Mouse (Mus musculus): ENCODE measurements around the gene Smarca4. TPM values are rescaled to one million over a fixed set of nuclear protein-coding genes. Genes with fewer than 3 reads are reported as not detected.
A peak's percentile ranks its signal among the peaks of the same experiment; 100 is the strongest.

The Smarca4 gene
- polyA plus RNA-seq, 1 experiment from 2014 or later = 23.4 TPM

GRCm38 (mm10) chr9:21668946-21669345, 53.0 kb downstream of the Smarca4 start:
- H3K4me2 ChIP-seq (ENCODE audit: low read depth, low read length) = no peak overlapping the region
- ATAC-seq (ENCODE audit: low read depth) = no peak
- no peak overlapping the region for H3K27ac ChIP-seq (ENCODE audit: low read length)
- H3K9me3 ChIP-seq (replicated peaks; ENCODE audit: control insufficient read depth, low read length) = no peaks in the 10 kb centered on the region
- H3K36me3 ChIP-seq (ENCODE audit: control insufficient read depth, insufficient read depth) = peaks cover 76% of the 10 kb centered on the region
- H3K4me3 ChIP-seq (ENCODE audit: low read depth, low read length) = no peak overlapping the region
- H3K9ac ChIP-seq (ENCODE audit: low read depth, low read length) = no peak overlapping the region
- H3K27me3 ChIP-seq (ENCODE audit: control insufficient read depth, insufficient read depth, low read depth, low read length) = no peaks in the 10 kb centered on the region
- WGBS (ENCODE audit: insufficient replicate concordance) = 87% methylated on average over 7 of the region's 7 CpGs
- no peaks in the 10 kb centered on the region for H3K4me1 ChIP-seq (ENCODE audit: control insufficient read depth, low read depth, low read length)

- Histone ChIP-seq H3K9me3 (replicated peaks; ENCODE audit: control insufficient read depth, low read length) (no peaks in the 10 kb centered on the region), H3K4me1 (ENCODE audit: control insufficient read depth, low read depth, low read length) (no peaks in the 10 kb centered on the region), H3K4me3 (ENCODE audit: low read depth, low read length) (no peak overlapping the region), H3K27me3 (ENCODE audit: control insufficient read depth, insufficient read depth, low read depth, low read length) (no peaks in the 10 kb centered on the region), H3K4me2 (ENCODE audit: low read depth, low read length) (no peak overlapping the region), H3K27ac (ENCODE audit: low read length) (no peak overlapping the region), H3K9ac (ENCODE audit: low read depth, low read length) (no peak overlapping the region), H3K36me3 (ENCODE audit: control insufficient read depth, insufficient read depth) (peaks cover 72% of the 10 kb centered on the region)
- 81% methylated on average over 6 of the region's 6 CpGs for WGBS (ENCODE audit: insufficient replicate concordance)
- no peak for ATAC-seq (ENCODE audit: low read depth)
Observed at GRCm38 (mm10) chr9:21670354-21670753, 54.4 kb downstream of the Smarca4 start.

GRCm38 (mm10) chr9:21671753-21672152, 55.8 kb downstream of the Smarca4 start:
- Histone ChIP-seq H3K9me3 (replicated peaks; ENCODE audit: control insufficient read depth, low read length) (no peaks in the 10 kb centered on the region), H3K4me1 (ENCODE audit: control insufficient read depth, low read depth, low read length) (no peaks in the 10 kb centered on the region), H3K27ac (ENCODE audit: low read length) (no peak overlapping the region), H3K9ac (ENCODE audit: low read depth, low read length) (no peak overlapping the region), H3K27me3 (ENCODE audit: control insufficient read depth, insufficient read depth, low read depth, low read length) (no peaks in the 10 kb centered on the region), H3K4me3 (ENCODE audit: low read depth, low read length) (no peak overlapping the region), H3K4me2 (ENCODE audit: low read depth, low read length) (no peak overlapping the region), H3K36me3 (ENCODE audit: control insufficient read depth, insufficient read depth) (peaks cover 72% of the 10 kb centered on the region)
- WGBS (ENCODE audit: insufficient replicate concordance) = 91% methylated on average over 5 of the region's 5 CpGs
- no peak for ATAC-seq (ENCODE audit: low read depth)

- 88% methylated on average over 17 of the region's 17 CpGs for WGBS (ENCODE audit: insufficient replicate concordance)
- no peak overlapping the region for H3K27ac ChIP-seq (ENCODE audit: low read length)
- H3K27me3 ChIP-seq (ENCODE audit: control insufficient read depth, insufficient read depth, low read depth, low read length) = no peaks in the 10 kb centered on the region
- H3K4me3 ChIP-seq (ENCODE audit: low read depth, low read length) = no peak overlapping the region
- no peaks in the 10 kb centered on the region for H3K4me1 ChIP-seq (ENCODE audit: control insufficient read depth, low read depth, low read length)
- ATAC-seq (ENCODE audit: low read depth) = no peak
- H3K4me2 ChIP-seq (ENCODE audit: low read depth, low read length) = no peak overlapping the region
- no peak overlapping the region for H3K9ac ChIP-seq (ENCODE audit: low read depth, low read length)
- H3K9me3 ChIP-seq (replicated peaks; ENCODE audit: control insufficient read depth, low read length) = no peaks in the 10 kb centered on the region
- H3K36me3 ChIP-seq (ENCODE audit: control insufficient read depth, insufficient read depth) = peaks cover 70% of the 10 kb centered on the region
Observed at GRCm38 (mm10) chr9:21677706-21678105, 61.7 kb downstream of the Smarca4 start.

GRCm38 (mm10) chr9:21680448-21680847, 64.5 kb downstream of the Smarca4 start:
- H3K27me3 ChIP-seq (ENCODE audit: control insufficient read depth, insufficient read depth, low read depth, low read length) = no peaks in the 10 kb centered on the region
- H3K36me3 ChIP-seq (ENCODE audit: control insufficient read depth, insufficient read depth) = peaks cover 69% of the 10 kb centered on the region
- no peaks in the 10 kb centered on the region for H3K4me1 ChIP-seq (ENCODE audit: control insufficient read depth, low read depth, low read length)
- no peak overlapping the region for H3K27ac ChIP-seq (ENCODE audit: low read length)
- no peak overlapping the region for H3K9ac ChIP-seq (ENCODE audit: low read depth, low read length)
- ATAC-seq (ENCODE audit: low read depth) = no peak
- H3K9me3 ChIP-seq (replicated peaks; ENCODE audit: control insufficient read depth, low read length) = no peaks in the 10 kb centered on the region
- WGBS (ENCODE audit: insufficient replicate concordance) = 67% methylated on average over 4 of the region's 4 CpGs
- H3K4me3 ChIP-seq (ENCODE audit: low read depth, low read length) = no peak overlapping the region
- no peak overlapping the region for H3K4me2 ChIP-seq (ENCODE audit: low read depth, low read length)

GRCm38 (mm10) chr9:21682827-21683226, 66.9 kb downstream of the Smarca4 start:
- no peak for ATAC-seq (ENCODE audit: low read depth)
- Histone ChIP-seq H3K4me2 (ENCODE audit: low read depth, low read length) (no peak overlapping the region), H3K9ac (ENCODE audit: low read depth, low read length) (no peak overlapping the region), H3K27me3 (ENCODE audit: control insufficient read depth, insufficient read depth, low read depth, low read length) (no peaks in the 10 kb centered on the region), H3K4me3 (ENCODE audit: low read depth, low read length) (no peak overlapping the region), H3K36me3 (ENCODE audit: control insufficient read depth, insufficient read depth) (peaks cover 66% of the 10 kb centered on the region), H3K9me3 (replicated peaks; ENCODE audit: control insufficient read depth, low read length) (no peaks in the 10 kb centered on the region), H3K27ac (ENCODE audit: low read length) (no peak overlapping the region), H3K4me1 (ENCODE audit: control insufficient read depth, low read depth, low read length) (no peaks in the 10 kb centered on the region)
- WGBS (ENCODE audit: insufficient replicate concordance) = 75% methylated on average over 4 of the region's 4 CpGs

GRCm38 (mm10) chr9:21683897-21684296, 67.9 kb downstream of the Smarca4 start:
- Histone ChIP-seq H3K27me3 (ENCODE audit: control insufficient read depth, insufficient read depth, low read depth, low read length) (no peaks in the 10 kb centered on the region), H3K9me3 (replicated peaks; ENCODE audit: control insufficient read depth, low read length) (no peaks in the 10 kb centered on the region), H3K9ac (ENCODE audit: low read depth, low read length) (no peak overlapping the region), H3K4me1 (ENCODE audit: control insufficient read depth, low read depth, low read length) (no peaks in the 10 kb centered on the region), H3K4me2 (ENCODE audit: low read depth, low read length) (no peak overlapping the region), H3K4me3 (ENCODE audit: low read depth, low read length) (no peak overlapping the region), H3K27ac (ENCODE audit: low read length) (no peak overlapping the region), H3K36me3 (ENCODE audit: control insufficient read depth, insufficient read depth) (peaks cover 56% of the 10 kb centered on the region)
- no peak for ATAC-seq (ENCODE audit: low read depth)
- WGBS (ENCODE audit: insufficient replicate concordance) = 69% methylated on average over 3 of the region's 3 CpGs

- Histone ChIP-seq H3K27ac (ENCODE audit: low read length) (0 out of 2 replicates have a peak overlapping the region, but pooled peaks have one; percentile 23), H3K27me3 (ENCODE audit: control insufficient read depth, insufficient read depth, low read depth, low read length) (no peaks in the 10 kb centered on the region), H3K4me1 (ENCODE audit: control insufficient read depth, low read depth, low read length) (no peaks in the 10 kb centered on the region), H3K4me2 (ENCODE audit: low read depth, low read length) (no peak overlapping the region), H3K9me3 (replicated peaks; ENCODE audit: control insufficient read depth, low read length) (no peaks in the 10 kb centered on the region), H3K9ac (ENCODE audit: low read depth, low read length) (no peak overlapping the region), H3K36me3 (ENCODE audit: control insufficient read depth, insufficient read depth) (peaks cover 32% of the 10 kb centered on the region), H3K4me3 (ENCODE audit: low read depth, low read length) (no peak overlapping the region)
- peak; percentile 80 for ATAC-seq (ENCODE audit: low read depth)
- 63% methylated on average over 7 of the region's 7 CpGs for WGBS (ENCODE audit: insufficient replicate concordance)
Observed at GRCm38 (mm10) chr9:21688554-21688953, 72.6 kb downstream of the Smarca4 start.

GRCm38 (mm10) chr9:21690031-21690430, 74.1 kb downstream of the Smarca4 start:
- 0 out of 2 replicates have a peak, but pooled peaks have one; percentile 16 for ATAC-seq (ENCODE audit: low read depth)
- H3K27me3 ChIP-seq (ENCODE audit: control insufficient read depth, insufficient read depth, low read depth, low read length) = no peaks in the 10 kb centered on the region
- 76% methylated on average over 3 of the region's 3 CpGs for WGBS (ENCODE audit: insufficient replicate concordance)
- H3K9ac ChIP-seq (ENCODE audit: low read depth, low read length) = no peak overlapping the region
- H3K9me3 ChIP-seq (replicated peaks; ENCODE audit: control insufficient read depth, low read length) = no peaks in the 10 kb centered on the region
- H3K4me3 ChIP-seq (ENCODE audit: low read depth, low read length) = no peak overlapping the region
- no peak overlapping the region for H3K27ac ChIP-seq (ENCODE audit: low read length)
- no peaks in the 10 kb centered on the region; the same call in 1 of the 2 replicates for H3K4me1 ChIP-seq (ENCODE audit: control insufficient read depth, low read depth, low read length)
- peaks cover 23% of the 10 kb centered on the region for H3K36me3 ChIP-seq (ENCODE audit: control insufficient read depth, insufficient read depth)
- H3K4me2 ChIP-seq (ENCODE audit: low read depth, low read length) = no peak overlapping the region

Data from liver, embryonic 16.5 days (tissue).